Mouse (Mus musculus): ENCODE data around the gene Scaf4.
A peak's percentile ranks its signal among the peaks of the same experiment; 100 is the strongest.
"Not testable (repeated sequence)": the region's sequence is repeated elsewhere in the genome, so short reads cannot be mapped to it uniquely, and the experiment has no call there.

The Scaf4 gene

GRCm38 (mm10) chr16:90233702-90234101 is 50.6 kb downstream of the Scaf4 start:
- DNase-seq = no peak

GRCm38 (mm10) chr16:90231302-90231701 is 53.0 kb downstream of the Scaf4 start:
- no peak for DNase-seq

- no peak for DNase-seq
Observed at GRCm38 (mm10) chr16:90229897-90230296, 54.4 kb downstream of the Scaf4 start.

DNA sequence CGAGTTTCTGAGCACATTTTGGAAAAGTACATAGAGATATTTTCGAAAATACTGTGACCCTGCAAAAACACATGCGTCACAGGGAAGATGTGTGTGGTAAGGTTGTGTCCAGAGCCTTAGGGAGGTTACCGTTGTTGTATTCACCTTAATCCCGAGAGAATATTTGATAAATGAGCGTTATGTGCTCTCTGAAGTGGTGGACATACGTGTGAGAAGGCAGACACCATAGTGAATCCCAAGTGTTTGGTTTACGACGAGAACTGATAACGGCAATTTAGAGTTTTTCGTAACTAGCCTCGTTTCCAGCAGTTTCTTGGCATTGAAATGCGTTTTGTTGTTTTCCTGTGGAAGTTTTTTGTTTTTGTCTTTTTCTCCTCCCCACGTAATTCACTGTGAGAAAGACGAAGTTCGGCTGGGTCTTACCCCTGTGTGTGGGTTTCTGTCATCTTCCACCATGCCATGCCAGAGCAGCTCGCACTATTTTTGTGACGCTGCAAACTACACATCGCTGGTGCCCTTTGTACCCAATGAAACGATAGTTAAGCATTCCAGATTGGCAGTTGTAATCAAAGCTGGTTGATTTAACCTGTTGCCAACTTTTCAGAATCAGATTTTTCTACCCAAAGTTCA is 62.7 kb downstream of the Scaf4 start:
- peak; percentile 25 for DNase-seq

GRCm38 (mm10) chr16:90220892-90221431 is 63.3 kb downstream of the Scaf4 start:
- DNase-seq = no peak

- peak; percentile 99 for DNase-seq
Observed at GRCm38 (mm10) chr16:90220026-90220891, 64.0 kb downstream of the Scaf4 start, which contains the start of gene Sod1. Gene Sod1 (plus strand): TSS chr16:90220754.

DNA sequence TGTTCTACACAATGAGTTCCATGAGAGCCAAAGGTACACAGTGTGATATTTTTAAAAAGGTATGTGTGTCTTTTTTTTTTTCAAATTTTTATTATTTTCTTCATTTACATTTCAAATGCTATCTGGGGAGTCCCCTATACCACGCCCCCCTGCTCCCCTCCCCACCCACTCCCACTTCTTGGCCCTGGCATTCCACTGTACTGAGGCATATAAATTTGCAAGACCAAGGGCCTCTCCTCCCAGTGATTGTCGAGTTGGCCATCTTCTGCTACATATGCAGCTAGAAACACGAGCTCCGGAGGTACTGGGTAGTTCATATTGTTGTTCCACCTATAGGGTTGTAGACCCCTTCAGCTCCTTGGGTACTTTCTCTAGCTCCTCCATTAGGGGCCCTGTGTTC is 64.9 kb downstream of the Scaf4 start:
- DNase-seq = not testable (repeated sequence)

DNA sequence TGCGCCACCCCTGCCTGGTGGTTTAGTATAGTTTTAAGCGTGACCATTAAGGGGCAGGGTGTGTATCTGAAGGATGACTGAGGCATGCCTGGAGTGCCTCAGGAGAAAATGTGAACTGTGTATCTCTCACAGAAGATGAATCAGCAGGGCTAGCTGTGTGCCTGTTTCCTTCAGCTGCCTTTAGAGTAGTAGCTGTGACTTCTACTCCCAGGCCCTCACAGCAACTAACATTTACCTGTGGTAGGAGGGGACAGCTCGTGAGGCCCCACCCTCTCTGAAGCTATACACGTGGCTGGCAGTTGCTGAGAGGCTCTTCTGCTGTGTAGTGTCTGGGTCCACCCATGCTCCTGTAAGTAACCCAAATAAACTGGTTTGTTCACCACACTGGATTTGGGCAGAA is 66.4 kb downstream of the Scaf4 start:
- no peak for DNase-seq

GRCm38 (mm10) chr16:90217356-90217755 is 66.9 kb downstream of the Scaf4 start:
- no peak for DNase-seq

- no peak for DNase-seq
Observed at GRCm38 (mm10) chr16:90216414-90216813, 67.9 kb downstream of the Scaf4 start.

- not testable (repeated sequence) for DNase-seq
Observed at GRCm38 (mm10) chr16:90215879-90216278, 68.4 kb downstream of the Scaf4 start.

GRCm38 (mm10) chr16:90214731-90215565 is 69.4 kb downstream of the Scaf4 start:
- no peak for DNase-seq

GRCm38 (mm10) chr16:90213477-90214339 is 70.6 kb downstream of the Scaf4 start:
- DNase-seq = no peak

GRCm38 (mm10) chr16:90211767-90212166 is 72.5 kb downstream of the Scaf4 start:
- no peak for DNase-seq

DNA sequence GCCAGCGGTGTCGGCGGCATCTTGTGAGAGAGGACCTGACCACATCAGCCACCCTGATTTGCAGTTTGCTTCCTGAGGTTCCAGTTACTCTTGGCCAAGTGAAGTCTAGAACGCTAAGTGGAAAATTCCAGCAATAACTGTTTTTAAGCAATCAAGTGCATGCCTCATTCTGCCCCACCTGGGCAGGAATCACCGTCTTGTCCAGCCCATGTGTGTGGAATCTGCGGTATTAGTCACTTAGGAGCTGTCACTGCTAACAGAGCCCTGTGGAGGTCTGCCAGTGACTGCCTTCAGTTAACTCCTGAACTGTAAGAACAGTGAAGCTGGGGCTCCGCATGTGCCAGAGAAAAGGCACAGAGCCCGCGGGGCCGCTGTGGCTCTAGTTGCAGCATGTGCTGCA is 73.6 kb downstream of the Scaf4 start:
- no peak for DNase-seq

DNA sequence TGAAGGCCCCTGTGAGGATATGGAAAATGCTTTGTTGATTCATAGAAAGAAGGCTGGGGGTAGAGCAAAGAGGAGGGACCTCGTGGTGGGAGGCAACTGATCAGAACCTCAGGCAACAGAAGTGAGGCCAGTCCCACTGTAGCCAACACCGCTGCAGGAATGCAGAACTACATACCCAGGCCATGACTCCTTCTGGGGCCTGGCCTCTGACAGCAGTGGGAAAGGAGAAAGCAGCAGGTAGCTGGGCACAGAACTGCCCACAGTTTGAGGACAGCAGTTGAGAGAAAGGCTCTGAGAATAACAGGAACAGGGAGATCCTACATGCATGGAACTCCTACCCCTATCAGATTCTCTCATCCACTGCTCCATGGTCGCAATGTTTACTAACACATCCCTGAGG is 75.3 kb downstream of the Scaf4 start:
- no peak for DNase-seq

GRCm38 (mm10) chr16:90204868-90205267 is 79.4 kb downstream of the Scaf4 start:
- DNase-seq = no peak

DNA sequence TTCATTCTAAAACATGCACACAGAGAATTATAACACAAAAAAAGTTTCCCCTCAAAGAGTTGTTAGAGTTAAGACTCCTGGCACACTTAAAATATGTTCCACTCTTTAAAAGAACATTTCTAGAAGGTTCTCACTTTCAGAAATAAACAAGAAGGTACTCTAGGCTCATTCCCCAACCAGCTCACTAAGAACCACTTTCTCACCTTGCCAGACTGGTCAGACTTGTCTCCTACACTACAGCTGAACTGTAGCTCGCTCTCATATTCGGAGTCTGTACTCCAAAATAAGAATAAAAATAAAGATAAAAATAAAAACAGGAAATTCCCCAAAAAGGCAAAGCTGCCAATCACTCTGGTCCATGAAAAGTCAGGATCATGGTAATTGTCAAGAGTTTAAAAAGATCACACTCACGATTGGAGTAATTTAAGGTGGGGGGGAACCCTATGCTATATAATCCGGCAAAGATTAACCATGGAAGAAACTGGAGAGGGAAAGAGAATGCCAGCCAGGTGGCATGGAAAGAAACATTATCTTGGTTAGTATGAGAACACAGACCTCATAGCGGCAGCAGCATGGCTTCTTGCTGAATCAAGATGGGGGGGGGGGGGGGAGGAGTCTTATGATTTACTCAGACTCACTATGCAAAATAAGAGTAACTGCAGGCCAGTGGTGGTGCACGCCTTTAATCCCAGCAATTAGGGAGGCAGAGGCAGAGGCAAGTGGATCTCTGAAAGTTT is 80.9 kb downstream of the Scaf4 start:
- DNase-seq = no peak

DNA sequence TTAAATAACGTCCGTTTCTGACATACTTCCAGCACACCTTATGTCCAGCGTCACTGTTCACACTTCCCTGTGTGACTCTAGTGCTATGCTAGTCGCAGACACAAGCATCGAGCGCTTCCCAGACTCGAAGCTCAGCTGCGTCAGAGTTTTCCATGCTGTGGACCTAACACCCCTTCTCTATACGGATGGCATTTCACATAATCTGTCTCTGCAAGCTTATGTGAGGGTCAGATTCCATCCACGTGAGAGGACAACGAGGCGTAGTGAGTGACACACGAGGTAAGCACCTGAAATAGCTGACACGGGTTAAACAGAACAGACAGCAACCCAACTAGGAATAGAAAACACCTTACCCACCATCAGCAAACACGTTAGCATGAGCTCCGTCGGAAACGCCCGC is 82.2 kb downstream of the Scaf4 start:
- DNase-seq = no peak

GRCm38 (mm10) chr16:90199174-90199573 is 85.1 kb downstream of the Scaf4 start:
- DNase-seq = no peak

- DNase-seq = no peak
Observed at GRCm38 (mm10) chr16:90198626-90199025, 85.7 kb downstream of the Scaf4 start.

Data from thymus, postnatal 14 days (tissue).